Mouse (Mus musculus): ENCODE measurements around the gene Igf1r.
"Not testable (repeated sequence)": the region's sequence is repeated elsewhere in the genome, so short reads cannot be mapped to it uniquely, and the experiment has no call there.

Gene Igf1r

GRCm38 (mm10) chr7:68273515-68273914 lies 320.9 kb downstream of the Igf1r start, which contains the start of gene Fam169b:
Gene Fam169b (plus strand): TSS chr7:68273839.
- DNase-seq (ENCODE audit: low spot score), result no peak

GRCm38 (mm10) chr7:68274218-68274617 lies 321.6 kb downstream of the Igf1r start:
- DNase-seq (ENCODE audit: low spot score), result no peak

DNA sequence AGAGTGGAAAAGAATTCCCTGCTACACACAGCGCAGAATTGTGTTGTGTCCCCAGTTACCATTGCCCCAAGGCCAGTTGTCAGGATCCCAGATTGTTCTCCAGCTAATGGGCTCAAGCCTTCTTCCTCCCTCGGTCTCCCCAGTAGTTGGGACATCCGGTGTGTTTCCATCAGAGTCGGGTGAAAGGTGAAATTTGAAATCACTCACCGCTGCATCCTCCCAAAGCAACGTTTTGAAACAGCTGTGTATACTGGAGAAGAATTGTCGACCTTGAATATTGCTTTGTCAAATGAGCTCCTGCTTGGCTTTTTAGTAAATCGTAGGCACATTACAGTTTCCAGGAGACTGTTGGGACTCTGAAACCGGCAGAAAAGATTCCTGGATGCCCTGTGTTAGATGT lies 322.3 kb downstream of the Igf1r start:
- DNase-seq (ENCODE audit: low spot score), result no peak

GRCm38 (mm10) chr7:68275445-68275837 lies 322.8 kb downstream of the Igf1r start:
- not testable (repeated sequence) for DNase-seq (ENCODE audit: low spot score)

DNA sequence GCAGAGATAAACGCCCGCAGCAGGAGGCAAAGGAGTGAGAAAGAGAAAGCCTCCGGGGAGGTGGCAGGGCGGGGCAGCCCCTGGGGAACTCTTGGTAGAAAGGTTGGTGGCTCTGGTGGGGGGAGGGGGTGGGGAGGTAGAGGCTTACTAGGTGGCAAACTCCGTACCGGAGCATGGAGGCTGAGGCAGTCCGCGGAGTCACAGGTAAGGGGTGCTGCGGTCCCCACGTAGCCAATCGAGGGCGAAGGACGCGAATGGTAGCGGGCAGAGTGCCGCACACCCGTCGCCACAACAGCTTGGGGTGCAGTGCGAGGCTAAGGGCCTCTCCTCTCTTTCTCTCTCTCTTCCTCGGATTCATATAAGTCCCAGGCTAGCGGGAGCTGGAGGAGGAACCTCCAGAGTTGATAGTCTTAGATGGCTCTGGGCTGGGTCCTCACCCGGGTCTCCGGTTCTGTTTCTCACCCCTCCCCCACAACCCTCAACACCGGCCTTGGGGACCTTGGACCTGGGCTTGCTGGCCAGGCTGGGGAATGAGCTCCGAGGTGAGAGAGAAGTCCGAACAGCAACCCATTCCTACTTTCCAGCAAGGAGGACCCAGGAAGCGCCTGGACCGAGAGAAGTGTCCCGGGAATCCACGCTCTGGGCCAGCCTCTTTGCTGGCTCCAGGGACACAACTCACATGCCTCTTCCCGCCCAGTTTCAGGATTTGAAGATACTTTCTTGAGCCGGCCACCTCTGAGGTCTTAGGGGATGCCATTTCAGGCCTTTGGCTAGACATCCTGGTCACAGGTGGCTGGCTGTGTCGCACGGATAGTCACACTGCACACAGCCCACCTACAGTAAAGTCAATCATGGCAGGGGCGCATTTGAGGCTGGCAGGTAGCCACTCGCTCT lies 323.5 kb downstream of the Igf1r start:
- peak; percentile 43 for DNase-seq (ENCODE audit: low spot score)

- DNase-seq (ENCODE audit: low spot score), result no peak
These were observed 324.6 kb downstream of the Igf1r start for GRCm38 (mm10) chr7:68277054-68277896.

- no peak for DNase-seq (ENCODE audit: low spot score)
These were observed 325.3 kb downstream of the Igf1r start for GRCm38 (mm10) chr7:68277897-68278270.

- no peak for DNase-seq (ENCODE audit: low spot score)
These were observed 325.8 kb downstream of the Igf1r start for GRCm38 (mm10) chr7:68278385-68278784.

DNA sequence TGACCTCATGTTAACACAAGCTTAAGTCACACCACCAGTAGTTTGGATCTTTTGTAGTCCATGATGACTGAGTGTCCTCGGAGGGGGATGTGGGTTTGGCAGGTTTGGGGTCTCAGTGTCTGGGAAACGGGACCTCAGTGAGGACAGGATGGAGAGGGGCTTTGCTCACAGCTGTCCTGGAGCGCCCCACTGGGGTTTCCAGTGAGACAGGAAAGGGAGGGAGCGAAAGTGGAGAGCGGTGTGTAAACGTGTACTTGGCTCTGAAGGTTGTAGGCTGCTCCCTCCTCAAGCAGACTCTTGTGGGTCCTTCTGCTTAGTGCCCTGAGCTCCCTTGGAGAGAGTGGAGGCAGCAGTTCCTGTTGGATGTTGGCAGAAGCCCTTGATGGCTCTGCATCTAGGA lies 326.3 kb downstream of the Igf1r start:
- no peak for DNase-seq (ENCODE audit: low spot score)

GRCm38 (mm10) chr7:68279481-68279880 lies 326.9 kb downstream of the Igf1r start:
- no peak for DNase-seq (ENCODE audit: low spot score)

GRCm38 (mm10) chr7:68280352-68280869 lies 327.8 kb downstream of the Igf1r start:
- no peak for DNase-seq (ENCODE audit: low spot score)

GRCm38 (mm10) chr7:68281341-68281740 lies 328.7 kb downstream of the Igf1r start:
- DNase-seq (ENCODE audit: low spot score), result no peak

- DNase-seq (ENCODE audit: low spot score), result peak; percentile 27
These were observed 329.9 kb downstream of the Igf1r start for GRCm38 (mm10) chr7:68282304-68283132.

- DNase-seq (ENCODE audit: low spot score), result not testable (repeated sequence)
These were observed 330.5 kb downstream of the Igf1r start for GRCm38 (mm10) chr7:68283133-68283520.
